Mouse (Mus musculus) CH12.LX (cell line): Measurements from ENCODE around the gene Gm44790. TPM values are rescaled to one million over a fixed set of nuclear protein-coding genes. Genes with fewer than 3 reads are reported as not detected.
A peak's percentile ranks its signal among the peaks of the same experiment; 100 is the strongest.

Experiments used
- DNase-seq: peaks from one replicate; pipeline ENCODE4 v3.0.0-alpha.2; 2013; ENCODE audit errors: extremely low read depth
- H3K27ac ChIP-seq: 2 replicates; pipeline ENCODE4 v1.5.1; 2012; ENCODE audit warnings: low read depth, mild to moderate bottlenecking, control low read depth, moderate library complexity; ENCODE audit not compliant: insufficient read depth
- H3K27me3 ChIP-seq: replicated peaks from 2 replicates; pipeline ENCODE3; 2012; ENCODE audit warnings: inconsistent platforms
- H3K36me3 ChIP-seq, 2 experiments: replicated peaks in 1 of 2; 2 replicates each; pipeline versions ENCODE3 to v1.6.1; 2012; ENCODE audit warnings: inconsistent platforms in 1 of 2, low read length in 1 of 2, mild to moderate bottlenecking in 1 of 2, mixed read lengths in 1 of 2, moderate library complexity in 1 of 2; ENCODE audit not compliant: control insufficient read depth in 1 of 2, insufficient read depth in 1 of 2
- H3K4me1 ChIP-seq, 2 experiments: 2 replicates each; pipeline ENCODE4 v1.6.1; 2012; ENCODE audit warnings: inconsistent platforms in 1 of 2, moderate library complexity in 1 of 2; ENCODE audit not compliant: insufficient read depth in 2 of 2, control insufficient read depth in 1 of 2
- H3K4me2 ChIP-seq: 2 replicates; pipeline ENCODE4 v1.6.1; 2012; ENCODE audit warnings: low read depth, mild to moderate bottlenecking, control low read depth; ENCODE audit not compliant: poor library complexity, insufficient read depth, severe bottlenecking
- H3K4me3 ChIP-seq, 3 experiments: fragments of 150-350 bp in 1 of 3; sonication (generic) in 1 of 3; replicated peaks in 1 of 3; 2 replicates each; pipeline versions ENCODE3 to v1.5.1; 2011 to 2012; ENCODE audit warnings: low read depth in 2 of 3, low read length in 2 of 3, mild to moderate bottlenecking in 2 of 3, moderate library complexity in 2 of 3, control low read depth in 1 of 3, improper control_type of control experiment in 1 of 3, inconsistent platforms in 1 of 3, mixed read lengths in 1 of 3; ENCODE audit not compliant: poor library complexity in 1 of 3
- H3K79me2 ChIP-seq: replicated peaks from 2 replicates; pipeline ENCODE4 v1.6.1; 2012; ENCODE audit warnings: mild to moderate bottlenecking, moderate library complexity; ENCODE audit not compliant: control insufficient read depth, poor library complexity, insufficient read depth, severe bottlenecking; ENCODE audit errors: extremely low read depth
- H3K9ac ChIP-seq: 2 replicates; pipeline ENCODE4 v1.6.1; 2012; ENCODE audit warnings: low read depth, mild to moderate bottlenecking, control low read depth, moderate library complexity; ENCODE audit not compliant: insufficient read depth
- H3K9me3 ChIP-seq: replicated peaks from 2 replicates; pipeline ENCODE3; 2012; ENCODE audit warnings: low read length, inconsistent platforms, mixed read lengths
- BHLHE40 ChIP-seq: IDR thresholded peaks from 2 replicates; pipeline ENCODE4 v1.6.1; 2011; ENCODE audit warnings: mild to moderate bottlenecking, low read depth, low read length, improper control_type of control experiment
- CHD2 ChIP-seq: IDR thresholded peaks from 2 replicates; pipeline ENCODE4 v1.6.1; 2011; ENCODE audit warnings: low read length, improper control_type of control experiment
- CTCF ChIP-seq, 2 experiments: IDR thresholded peaks in 1 of 2; conservative IDR thresholded peaks in 1 of 2; 2 replicates each; pipeline ENCODE4 v1.5.1; 2011 to 2012; ENCODE audit warnings: low read depth in 2 of 2, low read length in 2 of 2, improper control_type of control experiment in 1 of 2, inconsistent platforms in 1 of 2, mild to moderate bottlenecking in 1 of 2, moderate library complexity in 1 of 2
- E2F4 ChIP-seq: IDR thresholded peaks from 2 replicates; pipeline ENCODE4 v1.6.1; 2011; ENCODE audit warnings: low read depth, low read length, improper control_type of control experiment; ENCODE audit not compliant: insufficient replicate concordance
- ELF1 ChIP-seq: IDR thresholded peaks from 2 replicates; pipeline ENCODE4 v1.6.1; 2014; ENCODE audit warnings: low read depth, mild to moderate bottlenecking, inconsistent platforms, low read length, improper control_type of control experiment
- GABPA ChIP-seq: IDR thresholded peaks from 2 replicates; pipeline ENCODE4 v1.6.1; 2012; ENCODE audit warnings: low read depth, low read length, improper control_type of control experiment, inconsistent platforms; ENCODE audit not compliant: insufficient replicate concordance
- IRF4 ChIP-seq: IDR thresholded peaks from 2 replicates; pipeline ENCODE4 v1.6.1; 2014; ENCODE audit warnings: low read depth, mild to moderate bottlenecking, inconsistent platforms, low read length, improper control_type of control experiment
- JUN ChIP-seq: IDR thresholded peaks from 2 replicates; pipeline ENCODE4 v1.6.1; 2011; ENCODE audit warnings: low read depth, mild to moderate bottlenecking, low read length, improper control_type of control experiment, moderate library complexity; ENCODE audit not compliant: insufficient read depth
- JUND ChIP-seq: conservative IDR thresholded peaks from 2 replicates; pipeline ENCODE4 v1.6.1; 2011; ENCODE audit warnings: low read depth, low read length, improper control_type of control experiment
- MAX ChIP-seq: IDR thresholded peaks from 2 replicates; pipeline ENCODE4 v1.6.1; 2011; ENCODE audit warnings: low read length, improper control_type of control experiment
- MAZ ChIP-seq: IDR thresholded peaks from 2 replicates; pipeline ENCODE4 v1.6.1; 2012; ENCODE audit warnings: low read depth, mild to moderate bottlenecking, inconsistent platforms, low read length, improper control_type of control experiment, moderate library complexity
- MXI1 ChIP-seq: IDR thresholded peaks from 2 replicates; pipeline ENCODE4 v1.6.1; 2011; ENCODE audit warnings: mild to moderate bottlenecking, low read depth, low read length, improper control_type of control experiment
- MYC ChIP-seq: IDR thresholded peaks from 2 replicates; pipeline ENCODE4 v1.6.1; 2011; ENCODE audit warnings: low read depth, mild to moderate bottlenecking, improper control_type of control experiment, low read length
- NELFE ChIP-seq: IDR thresholded peaks from 2 replicates; pipeline ENCODE4 v1.6.1; 2011; ENCODE audit warnings: low read depth, low read length, improper control_type of control experiment
- NRF1 ChIP-seq: IDR thresholded peaks from 2 replicates; pipeline ENCODE4 v1.6.1; 2014; ENCODE audit warnings: low read depth, mild to moderate bottlenecking, inconsistent platforms, low read length, improper control_type of control experiment, moderate library complexity
- POLR2A ChIP-seq: IDR thresholded peaks from 2 replicates; pipeline ENCODE4 v1.6.1; 2011; ENCODE audit warnings: low read depth, mild to moderate bottlenecking, improper control_type of control experiment, low read length
- POLR2AphosphoS2 ChIP-seq: IDR thresholded peaks from 2 replicates; pipeline ENCODE4 v1.6.1; 2011; ENCODE audit warnings: low read depth, low read length, improper control_type of control experiment
- TCF12 ChIP-seq: IDR thresholded peaks from 2 replicates; pipeline ENCODE4 v1.6.1; 2014; ENCODE audit warnings: low read depth, mild to moderate bottlenecking, inconsistent platforms, low read length, improper control_type of control experiment
- USF1 ChIP-seq: IDR thresholded peaks from 2 replicates; pipeline ENCODE4 v1.6.1; 2014; ENCODE audit warnings: low read depth, mild to moderate bottlenecking, inconsistent platforms, low read length, improper control_type of control experiment
- ZMIZ1 ChIP-seq: IDR thresholded peaks from 2 replicates; pipeline ENCODE4 v1.6.1; 2012; ENCODE audit warnings: low read depth, mild to moderate bottlenecking, inconsistent platforms, low read length, improper control_type of control experiment
- ZNF384 ChIP-seq: IDR thresholded peaks from 2 replicates; pipeline ENCODE4 v1.6.1; 2012; ENCODE audit warnings: low read depth, low read length, improper control_type of control experiment, inconsistent platforms
- dilution Hi-C: fragments of 300-500 bp; cut with MboI; formaldehyde crosslinking; loops from 2 replicates; pipeline ENCODE4 v1.14.3; 2020; ENCODE audit warnings: low sequenced_read_pairs; ENCODE audit not compliant: extremely low pct_unique_long_range_greater_than_20kb, extremely low pct_ligation_motif_present
- in situ Hi-C: fragments of 300-500 bp; cut with MboI; formaldehyde crosslinking; loops from 3 replicates; pipeline ENCODE4 v1.14.3; 2019; ENCODE audit warnings: low sequenced_read_pairs, low pct_ligation_motif_present, low pct_unique_long_range_greater_than_20kb, mixed read lengths
- polyA plus RNA-seq: library from polyadenylated mRNA; unstranded; fragments of >175 nt; gene quantifications from 2 replicates; pipeline ENCODE4 v1.2.1, GENCODE M21; 2012; ENCODE audit warnings: low read depth; ENCODE audit not compliant: insufficient read length
- total RNA-seq, 2 experiments: library from RNA; depleted of rRNA; stranded (reverse); fragments of 300-350 nt in 1 of 2; fragments of >200 nt in 1 of 2; gene quantifications; 2 replicates each; pipeline ENCODE4 v1.2.3; 2012 to 2014

Gm44790 gene
- total and polyA plus RNA-seq, 3 experiments, result not detected

DNA sequence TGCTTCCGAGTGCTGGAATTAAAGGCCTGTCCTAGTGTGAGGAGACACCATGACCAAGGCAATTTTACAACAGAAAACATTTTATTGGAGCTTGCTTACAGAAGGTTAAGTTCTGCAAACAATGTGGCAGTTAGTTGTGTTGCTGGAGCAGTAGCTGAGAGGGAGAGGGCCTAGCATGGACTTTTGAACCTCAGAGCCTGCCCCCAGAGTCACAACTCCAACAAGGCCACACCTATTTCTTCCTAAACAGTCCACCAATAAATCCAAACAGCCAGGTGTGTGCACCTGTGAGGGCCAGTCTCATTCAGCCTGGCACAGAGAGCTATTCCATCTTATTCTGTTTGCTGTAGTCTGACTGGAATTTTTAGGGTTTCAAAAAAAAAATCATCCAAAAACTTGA is 7.2 kb downstream of the Gm44790 start:
- Histone ChIP-seq H3K9me3 (no peaks in the 10 kb centered on the region), H3K9ac (no peak overlapping the region), H3K27me3 (no peaks in the 10 kb centered on the region), H3K27ac (no peak overlapping the region), H3K79me2 (no peaks in the 10 kb centered on the region), H3K4me3 (no peak overlapping the region), H3K4me1 (no peaks in the 10 kb centered on the region; a peak in 1 of 4 replicates), H3K4me2 (no peak overlapping the region), H3K36me3 (peaks cover 16 to 60% of the 10 kb centered on the region in 2 experiments)
- no peak for TF ChIP-seq POLR2AphosphoS2
- TF ChIP-seq CHD2, result no peak
- no peak for TF ChIP-seq JUND
- no peak for TF ChIP-seq E2F4
- no peak for TF ChIP-seq USF1
- TF ChIP-seq MAZ, result no peak
- TF ChIP-seq ZMIZ1, result no peak
- no peak for TF ChIP-seq GABPA
- no peak for TF ChIP-seq CTCF (conservative IDR thresholded peaks at IDR 0.05 in 1 of 2, IDR thresholded peaks at IDR 0.05 in 1 of 2; ENCODE audit: low read depth in 2 of 2, low read length in 2 of 2)
- no peak for TF ChIP-seq POLR2A
- TF ChIP-seq MXI1, result no peak
- no peak for TF ChIP-seq ELF1
- no peak for TF ChIP-seq NRF1
- no peak for TF ChIP-seq IRF4
- TF ChIP-seq NELFE, result no peak
- TF ChIP-seq JUN, result no peak
- no peak for DNase-seq
- in situ Hi-C loops (loop anchor here (10.0 kb wide), 1 partner anchor 241 kb away; no protein-coding TSS in a partner anchor), dilution Hi-C loops (no loop called here)

DNA sequence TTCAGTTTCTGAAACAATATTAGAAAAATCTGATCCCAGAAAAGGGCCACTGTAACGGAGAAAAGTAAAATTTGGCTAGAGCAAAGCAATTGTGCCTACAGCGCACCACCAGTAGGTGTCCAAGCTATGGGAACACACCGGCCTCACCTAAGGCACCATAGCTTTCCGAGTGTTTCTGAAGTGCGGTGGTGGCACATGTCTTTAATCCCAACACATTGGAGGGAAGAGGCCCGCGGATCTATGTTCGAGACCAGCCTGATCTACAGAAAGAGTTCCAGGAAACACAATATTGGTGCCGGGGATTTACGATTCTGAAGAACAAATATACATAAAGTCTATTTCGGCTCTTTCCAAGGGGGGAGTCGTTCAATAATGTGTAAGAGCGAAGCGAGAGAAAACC is 11.3 kb downstream of the Gm44790 start:
- Histone ChIP-seq H3K9ac (peak overlapping the region; percentile 59), H3K36me3 (peaks cover 6 to 46% of the 10 kb centered on the region in 2 experiments), H3K9me3 (no peaks in the 10 kb centered on the region), H3K4me3 (peak overlapping the region; percentile 72 to 92 (median 88)), H3K27me3 (no peaks in the 10 kb centered on the region), H3K4me2 (peak overlapping the region; percentile 65), H3K4me1 (peaks cover 1 to 14% of the 10 kb centered on the region in 2 experiments; a peak in 3 of 4 replicates), H3K79me2 (no peaks in the 10 kb centered on the region; the same call in 1 of the 2 replicates), H3K27ac (peak overlapping the region; percentile 82)
- dilution Hi-C loops, result no loop called here
- in situ Hi-C loops, result loop anchor here (10.0 kb wide), 1 partner anchor 237 kb away; no protein-coding TSS in a partner anchor
- TF ChIP-seq BHLHE40, result no peak
- no peak for TF ChIP-seq ZNF384
- TF ChIP-seq NELFE, result no peak
- TF ChIP-seq CTCF (conservative IDR thresholded peaks at IDR 0.05 in 1 of 2, IDR thresholded peaks at IDR 0.05 in 1 of 2; ENCODE audit: low read depth in 2 of 2, low read length in 2 of 2), result peak; percentile 59 to 62
- no peak for TF ChIP-seq MAX
- TF ChIP-seq TCF12, result no peak
- TF ChIP-seq MYC, result 0 out of 2 replicates have a peak, but pooled peaks have one; percentile 23
- peak; percentile 73 for DNase-seq
